Mouse (Mus musculus): ENCODE measurements around the gene Prox1. TPM values are rescaled to one million over a fixed set of nuclear protein-coding genes. Genes with fewer than 3 reads are reported as not detected.

Gene Prox1
- polyA plus RNA-seq, 1 experiment = not detected

- peak overlapping the region; percentile 37 for H3K4me3 ChIP-seq (ENCODE audit: insufficient read depth, low read depth, low read length)
- no peak overlapping the region for H3K27ac ChIP-seq (ENCODE audit: insufficient read depth, low read depth, low read length)
- 1% methylated on average over 50 of the region's 51 CpGs for WGBS
- TF ChIP-seq CTCF (IDR thresholded peaks at IDR 0.05; ENCODE audit: insufficient read depth, low read depth, low read length) (no peak), POLR2A (IDR thresholded peaks at IDR 0.05; ENCODE audit: insufficient read depth, low read depth, low read length) (no peak)
- peaks cover 15% of the 10 kb centered on the region for H3K4me1 ChIP-seq (ENCODE audit: control insufficient read depth, insufficient read depth, low read length)
These were observed 1.5 kb downstream of the Prox1 start for GRCm38 (mm10) chr1:190168761-190169671.

GRCm38 (mm10) chr1:190168115-190168514, 2.4 kb downstream of the Prox1 start:
- H3K4me1 ChIP-seq (ENCODE audit: control insufficient read depth, insufficient read depth, low read length) = peaks cover 15% of the 10 kb centered on the region
- no peak overlapping the region for H3K4me3 ChIP-seq (ENCODE audit: insufficient read depth, low read depth, low read length)
- no peak overlapping the region for H3K27ac ChIP-seq (ENCODE audit: insufficient read depth, low read depth, low read length)
- TF ChIP-seq CTCF (IDR thresholded peaks at IDR 0.05; ENCODE audit: insufficient read depth, low read depth, low read length) = no peak
- no peak for TF ChIP-seq POLR2A (IDR thresholded peaks at IDR 0.05; ENCODE audit: insufficient read depth, low read depth, low read length)
- WGBS = 16% methylated on average over 4 of the region's 4 CpGs

GRCm38 (mm10) chr1:190167609-190168008, 2.9 kb downstream of the Prox1 start:
- Histone ChIP-seq H3K4me3 (ENCODE audit: insufficient read depth, low read depth, low read length) (no peak overlapping the region), H3K4me1 (ENCODE audit: control insufficient read depth, insufficient read depth, low read length) (peaks cover 15% of the 10 kb centered on the region), H3K27ac (ENCODE audit: insufficient read depth, low read depth, low read length) (no peak overlapping the region)
- 42% methylated on average over 1 of the region's 1 CpGs for WGBS
- TF ChIP-seq POLR2A (IDR thresholded peaks at IDR 0.05; ENCODE audit: insufficient read depth, low read depth, low read length) (no peak), CTCF (IDR thresholded peaks at IDR 0.05; ENCODE audit: insufficient read depth, low read depth, low read length) (no peak)

GRCm38 (mm10) chr1:190165511-190165910, 5.0 kb downstream of the Prox1 start:
- no peak overlapping the region for H3K27ac ChIP-seq (ENCODE audit: insufficient read depth, low read depth, low read length)
- H3K4me3 ChIP-seq (ENCODE audit: insufficient read depth, low read depth, low read length) = no peak overlapping the region
- WGBS = 70% methylated on average over 4 of the region's 4 CpGs
- H3K4me1 ChIP-seq (ENCODE audit: control insufficient read depth, insufficient read depth, low read length) = peaks cover 17% of the 10 kb centered on the region
- TF ChIP-seq POLR2A (IDR thresholded peaks at IDR 0.05; ENCODE audit: insufficient read depth, low read depth, low read length) = no peak

GRCm38 (mm10) chr1:190163471-190163870, 7.0 kb downstream of the Prox1 start:
- Histone ChIP-seq H3K4me3 (ENCODE audit: insufficient read depth, low read depth, low read length) (no peak overlapping the region), H3K4me1 (ENCODE audit: control insufficient read depth, insufficient read depth, low read length) (0 out of 2 replicates have a peak, but pooled peaks cover 2% of the 10 kb centered on the region), H3K27ac (ENCODE audit: insufficient read depth, low read depth, low read length) (no peak overlapping the region)
- WGBS = 83% methylated on average over 6 of the region's 6 CpGs
- no peak for TF ChIP-seq CTCF (IDR thresholded peaks at IDR 0.05; ENCODE audit: insufficient read depth, low read depth, low read length)
- no peak for TF ChIP-seq POLR2A (IDR thresholded peaks at IDR 0.05; ENCODE audit: insufficient read depth, low read depth, low read length)

GRCm38 (mm10) chr1:190161708-190162465, 8.6 kb downstream of the Prox1 start:
- 50% methylated on average over 19 of the region's 19 CpGs for WGBS
- no peak overlapping the region for H3K27ac ChIP-seq (ENCODE audit: insufficient read depth, low read depth, low read length)
- H3K4me1 ChIP-seq (ENCODE audit: control insufficient read depth, insufficient read depth, low read length) = 0 out of 2 replicates have a peak, but pooled peaks cover 2% of the 10 kb centered on the region
- TF ChIP-seq POLR2A (IDR thresholded peaks at IDR 0.05; ENCODE audit: insufficient read depth, low read depth, low read length) (no peak), CTCF (IDR thresholded peaks at IDR 0.05; ENCODE audit: insufficient read depth, low read depth, low read length) (no peak)
- H3K4me3 ChIP-seq (ENCODE audit: insufficient read depth, low read depth, low read length) = no peak overlapping the region

GRCm38 (mm10) chr1:190161288-190161687, 9.2 kb downstream of the Prox1 start:
- WGBS = 87% methylated on average over 18 of the region's 18 CpGs
- H3K4me1 ChIP-seq (ENCODE audit: control insufficient read depth, insufficient read depth, low read length) = 0 out of 2 replicates have a peak, but pooled peaks cover 2% of the 10 kb centered on the region
- H3K27ac ChIP-seq (ENCODE audit: insufficient read depth, low read depth, low read length) = no peak overlapping the region
- TF ChIP-seq POLR2A (IDR thresholded peaks at IDR 0.05; ENCODE audit: insufficient read depth, low read depth, low read length) = no peak
- H3K4me3 ChIP-seq (ENCODE audit: insufficient read depth, low read depth, low read length) = no peak overlapping the region

GRCm38 (mm10) chr1:190159457-190159856, 11.1 kb downstream of the Prox1 start:
- WGBS = 66% methylated on average over 11 of the region's 11 CpGs
- no peak overlapping the region for H3K27ac ChIP-seq (ENCODE audit: insufficient read depth, low read depth, low read length)
- no peak overlapping the region for H3K4me3 ChIP-seq (ENCODE audit: insufficient read depth, low read depth, low read length)
- H3K4me1 ChIP-seq (ENCODE audit: control insufficient read depth, insufficient read depth, low read length) = 0 out of 2 replicates have a peak, but pooled peaks cover 2% of the 10 kb centered on the region
- TF ChIP-seq POLR2A (IDR thresholded peaks at IDR 0.05; ENCODE audit: insufficient read depth, low read depth, low read length) = no peak
- TF ChIP-seq CTCF (IDR thresholded peaks at IDR 0.05; ENCODE audit: insufficient read depth, low read depth, low read length) = no peak

- TF ChIP-seq POLR2A (IDR thresholded peaks at IDR 0.05; ENCODE audit: insufficient read depth, low read depth, low read length) (no peak), CTCF (IDR thresholded peaks at IDR 0.05; ENCODE audit: insufficient read depth, low read depth, low read length) (no peak)
- Histone ChIP-seq H3K4me1 (ENCODE audit: control insufficient read depth, insufficient read depth, low read length) (no peaks in the 10 kb centered on the region), H3K4me3 (ENCODE audit: insufficient read depth, low read depth, low read length) (no peak overlapping the region), H3K27ac (ENCODE audit: insufficient read depth, low read depth, low read length) (no peak overlapping the region)
- WGBS = 38% methylated on average over 8 of the region's 8 CpGs
These were observed 14.8 kb downstream of the Prox1 start for GRCm38 (mm10) chr1:190155751-190156150.

Data from olfactory bulb, adult 2 months (tissue).